Mouse (Mus musculus): ENCODE results near the gene Cobl.

DNA sequence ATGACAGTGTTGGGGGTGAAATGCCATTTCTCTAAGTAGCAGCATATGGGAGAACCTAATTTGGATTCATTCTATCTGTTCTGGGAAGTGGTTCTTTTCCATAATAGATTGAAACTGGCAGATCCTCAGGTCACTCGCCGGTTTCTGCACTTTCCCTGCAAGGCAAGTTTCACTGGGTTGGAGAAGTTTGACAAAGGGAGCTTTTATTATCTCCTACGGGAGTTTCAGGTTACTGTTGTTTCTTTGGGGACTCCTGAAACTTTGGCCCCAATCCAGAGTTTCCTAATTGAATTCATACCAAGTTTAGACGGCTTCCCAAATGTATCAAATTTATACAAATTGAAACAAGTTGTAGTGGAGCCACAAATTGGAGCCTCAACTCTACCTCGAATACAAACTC, 49.0 kb upstream of the Cobl start:
- no peak for TF ChIP-seq CTCF (IDR thresholded peaks at IDR 0.05)
- no peak for TF ChIP-seq EP300 (IDR thresholded peaks at IDR 0.05; ENCODE audit: insufficient read depth, low read depth, low read length)

Measured in heart, adult 2 months (tissue).